Mouse (Mus musculus): Measurements from ENCODE around the gene Ifnar1.

Ifnar1 gene

GRCm38 (mm10) chr16:91461773-91462181 is 23.3 kb upstream of the Ifnar1 start:
- DNase-seq = peak; percentile 61 to 71

- DNase-seq = peak in 1 of 2 experiments; percentile 29
These were observed 22.4 kb upstream of the Ifnar1 start for GRCm38 (mm10) chr16:91462644-91463043.

GRCm38 (mm10) chr16:91463400-91463799 is 21.6 kb upstream of the Ifnar1 start:
- no peak for DNase-seq

GRCm38 (mm10) chr16:91463836-91464400 is 21.1 kb upstream of the Ifnar1 start:
- no peak for DNase-seq

GRCm38 (mm10) chr16:91464594-91465504 is 20.2 kb upstream of the Ifnar1 start:
- DNase-seq = peak; percentile 91 to 95

GRCm38 (mm10) chr16:91465505-91466240 is 19.4 kb upstream of the Ifnar1 start:
- DNase-seq = no peak

GRCm38 (mm10) chr16:91466566-91466965 is 18.5 kb upstream of the Ifnar1 start:
- peak; percentile 60 to 71 for DNase-seq

- no peak for DNase-seq
These were observed 14.6 kb upstream of the Ifnar1 start for GRCm38 (mm10) chr16:91470470-91470869.

- no peak for DNase-seq
These were observed 13.6 kb upstream of the Ifnar1 start for GRCm38 (mm10) chr16:91471481-91471880.

- no peak for DNase-seq
These were observed 9.3 kb upstream of the Ifnar1 start for GRCm38 (mm10) chr16:91475753-91476152.

- DNase-seq = no peak
These were observed 7.0 kb upstream of the Ifnar1 start for GRCm38 (mm10) chr16:91478067-91478466.

GRCm38 (mm10) chr16:91480517-91480916 is 4.5 kb upstream of the Ifnar1 start:
- DNase-seq = no peak

- no peak for DNase-seq
These were observed 651 bp upstream of the Ifnar1 start for GRCm38 (mm10) chr16:91484387-91484786.

- DNase-seq = no peak
These were observed 803 bp downstream of the Ifnar1 start for GRCm38 (mm10) chr16:91485841-91486240.

GRCm38 (mm10) chr16:91488066-91488465 is 3.0 kb downstream of the Ifnar1 start:
- DNase-seq = no peak

GRCm38 (mm10) chr16:91490897-91491296 is 5.9 kb downstream of the Ifnar1 start:
- no peak for DNase-seq

GRCm38 (mm10) chr16:91491473-91491872 is 6.4 kb downstream of the Ifnar1 start:
- no peak for DNase-seq

GRCm38 (mm10) chr16:91495501-91495900 is 10.5 kb downstream of the Ifnar1 start:
- DNase-seq = no peak

- DNase-seq = peak; percentile 24 to 59
These were observed 11.2 kb downstream of the Ifnar1 start for GRCm38 (mm10) chr16:91496206-91496605.

GRCm38 (mm10) chr16:91496766-91497165 is 11.7 kb downstream of the Ifnar1 start:
- DNase-seq = no peak

GRCm38 (mm10) chr16:91498041-91498440 is 13.0 kb downstream of the Ifnar1 start:
- DNase-seq = no peak

- DNase-seq = no peak
These were observed 19.7 kb downstream of the Ifnar1 start for GRCm38 (mm10) chr16:91504701-91505100.

- no peak for DNase-seq
These were observed 20.1 kb downstream of the Ifnar1 start for GRCm38 (mm10) chr16:91505116-91505601.
